Comparison of ENCODE assay signal across 8 mouse cellular contexts in genomic region chr6:103511972-103512565, GRCm38 (mm10). TPM values are rescaled to one million over a fixed set of nuclear protein-coding genes. Genes with fewer than 3 reads are reported as not detected.
A peak's percentile ranks its signal among the peaks of the same experiment; 100 is the strongest.
DNase-seq lines count a peak whose midpoint lies in the region; ATAC-seq and TF ChIP-seq lines count a peak whose summit lies in the region.

No protein-coding gene starts in this region.

- H3K4me1 ChIP-seq in hindbrain, embryonic 13.5 days (replicated peaks), result peaks cover 56% of the 10 kb centered on the region
- H3K4me1 ChIP-seq in midbrain, embryonic 11.5 days (ENCODE audit: control insufficient read depth, insufficient read depth, low read length), result peaks cover 10% of the 10 kb centered on the region
- H3K4me1 ChIP-seq in stomach, postnatal 0 days (replicated peaks; ENCODE audit: control insufficient read depth, insufficient read depth), result no peaks in the 10 kb centered on the region

- peak; percentile 87 for ATAC-seq in hindbrain, embryonic 13.5 days (ENCODE audit: low FRiP score)
- ATAC-seq in midbrain, embryonic 11.5 days (ENCODE audit: low FRiP score), result peak; percentile 92
- peak; percentile 56; the same call in 1 of the 2 replicates for ATAC-seq in stomach, postnatal 0 days (ENCODE audit: low FRiP score, low TSS enrichment)

- no peak for TF ChIP-seq EP300 in stomach, postnatal 0 days (optimal IDR thresholded peaks at IDR 0.05)

- peak overlapping the region; percentile 95 for H3K27ac ChIP-seq in hindbrain, embryonic 13.5 days
- peak overlapping the region; percentile 14; the same call in 1 of the 2 replicates for H3K27ac ChIP-seq in midbrain, embryonic 11.5 days (ENCODE audit: low read depth, low read length)
- H3K27ac ChIP-seq in stomach, postnatal 0 days (replicated peaks), result no peak overlapping the region

- under 1% methylated on average over 29 of the region's 29 CpGs for WGBS in hindbrain, embryonic 13.5 days
- 1% methylated on average over 28 of the region's 29 CpGs for WGBS in midbrain, embryonic 11.5 days
- under 1% methylated on average over 29 of the region's 29 CpGs for WGBS in stomach, postnatal 0 days

- peak; percentile 68 for DNase-seq in CD4-positive helper T cell, adult 2 months (ENCODE audit: low read depth, low spot score)
- peak; percentile 78 for DNase-seq in ZHBTc4 (ENCODE audit: low read depth, low spot score)
- DNase-seq in embryo, embryonic 11.5 days (ENCODE audit: low read depth, low spot score), result peak; percentile 23
- peak; percentile 57 for DNase-seq in left cerebral cortex, adult 11 months (ENCODE audit: low spot score)
- DNase-seq in midbrain, embryonic 11.5 days (ENCODE audit: low spot score, missing footprints), result peak; percentile 93
- peak; percentile 31 for DNase-seq in stomach, postnatal 0 days (ENCODE audit: low spot score)
- DNase-seq in B cell, adult 2 months, result no peak

- H3K9me3 ChIP-seq in hindbrain, embryonic 13.5 days, result no peaks in the 10 kb centered on the region
- H3K9me3 ChIP-seq in midbrain, embryonic 11.5 days (ENCODE audit: control insufficient read depth, low read length), result no peaks in the 10 kb centered on the region
- no peaks in the 10 kb centered on the region for H3K9me3 ChIP-seq in stomach, postnatal 0 days (ENCODE audit: control insufficient read depth, low read length)

- H3K4me3 ChIP-seq in hindbrain, embryonic 13.5 days, result peak overlapping the region; percentile 63
- H3K4me3 ChIP-seq in midbrain, embryonic 11.5 days (ENCODE audit: low read depth, low read length), result peak overlapping the region; percentile 48
- H3K4me3 ChIP-seq in stomach, postnatal 0 days (ENCODE audit: low read depth, low read length), result peak overlapping the region; percentile 39

- peak; percentile 18; the same call in 1 of the 2 replicates for TF ChIP-seq CTCF in stomach, postnatal 0 days (IDR thresholded peaks at IDR 0.05; ENCODE audit: low read depth)

- H3K27me3 ChIP-seq in hindbrain, embryonic 13.5 days, result no peaks in the 10 kb centered on the region
- peaks cover 21% of the 10 kb centered on the region for H3K27me3 ChIP-seq in midbrain, embryonic 11.5 days (ENCODE audit: control insufficient read depth, insufficient read depth, low read length)
- H3K27me3 ChIP-seq in stomach, postnatal 0 days (ENCODE audit: control insufficient read depth, insufficient read depth, low read length), result no peaks in the 10 kb centered on the region

- peak overlapping the region; percentile 69 for H3K4me2 ChIP-seq in hindbrain, embryonic 13.5 days
- peak overlapping the region; percentile 86 for H3K4me2 ChIP-seq in midbrain, embryonic 11.5 days
- H3K4me2 ChIP-seq in stomach, postnatal 0 days (replicated peaks; ENCODE audit: low read depth), result peak overlapping the region; percentile 55

- H3K36me3 ChIP-seq in hindbrain, embryonic 13.5 days, result no peaks in the 10 kb centered on the region
- no peaks in the 10 kb centered on the region for H3K36me3 ChIP-seq in midbrain, embryonic 11.5 days (ENCODE audit: control insufficient read depth, insufficient read depth, low read length)
- H3K36me3 ChIP-seq in stomach, postnatal 0 days (ENCODE audit: control insufficient read depth, insufficient read depth, low read length), result no peaks in the 10 kb centered on the region

- peak overlapping the region; percentile 92 for H3K9ac ChIP-seq in hindbrain, embryonic 13.5 days
- H3K9ac ChIP-seq in midbrain, embryonic 11.5 days (ENCODE audit: low read length), result peak overlapping the region; percentile 55
- H3K9ac ChIP-seq in stomach, postnatal 0 days (ENCODE audit: low read length), result 0 out of 2 replicates have a peak overlapping the region, but pooled peaks have one; percentile 8

RNA-seq across cellular contexts. Expression of gene Chl1, which starts 1.7 kb away (rescaled TPM):
- polyA plus RNA-seq in hindbrain, embryonic 13.5 days (2015; fragmentation: Nextera tagmentation; extraction: Ambion mirVana), result 108 and 117 TPM in 2 replicates
- 7.1 and 8.3 TPM in 2 replicates for polyA plus RNA-seq in midbrain, embryonic 11.5 days (2014; fragmentation: Nextera tagmentation; extraction: Ambion mirVana)
- polyA plus RNA-seq in stomach, postnatal 0 days (2015; fragmentation: Nextera tagmentation; extraction: Ambion mirVana), result 15.3 and 16.3 TPM in 2 replicates

Comparison
In these comparisons a context has a peak if more than half of its experiments do, and no peak if none do; other contexts are left out.
1. DNase-seq: peak in CD4-positive helper T cell, adult 2 months (single experiment), ZHBTc4 (single experiment), embryo, embryonic 11.5 days (single experiment), left cerebral cortex, adult 11 months (single experiment), midbrain, embryonic 11.5 days (single experiment) and stomach, postnatal 0 days (single experiment); none in B cell, adult 2 months (0 of 2).
2. H3K9ac ChIP-seq: peak in every context shown above with its lines; median percentile 92 in hindbrain, embryonic 13.5 days; 55 in midbrain, embryonic 11.5 days; 8 in stomach, postnatal 0 days.
3. Peak in every context shown above with its lines, with median percentiles within 50 percentile points of each other: ATAC-seq, H3K4me2 ChIP-seq and H3K4me3 ChIP-seq.